Mouse (Mus musculus) kidney, adult 11 months (tissue): ENCODE data around the gene Parp2.
"Not testable (repeated sequence)": the region's sequence is repeated elsewhere in the genome, so short reads cannot be mapped to it uniquely, and the experiment has no call there.

ENCODE experiments used
- DNase-seq: peaks from one replicate; pipeline ENCODE4 v3.0.0; 2022

Parp2 gene

GRCm38 (mm10) chr14:50807487-50808072 lies at the start of gene Parp2, which contains the start of gene Ccnb1ip1:
TSS of gene Parp2 (plus strand) at chr14:50807841.
TSS of gene Ccnb1ip1 (minus strand) at chr14:50807732.
- peak; percentile 98 for DNase-seq

GRCm38 (mm10) chr14:50758416-50759085 lies 49.1 kb upstream of the Parp2 start:
- DNase-seq: no peak

DNA sequence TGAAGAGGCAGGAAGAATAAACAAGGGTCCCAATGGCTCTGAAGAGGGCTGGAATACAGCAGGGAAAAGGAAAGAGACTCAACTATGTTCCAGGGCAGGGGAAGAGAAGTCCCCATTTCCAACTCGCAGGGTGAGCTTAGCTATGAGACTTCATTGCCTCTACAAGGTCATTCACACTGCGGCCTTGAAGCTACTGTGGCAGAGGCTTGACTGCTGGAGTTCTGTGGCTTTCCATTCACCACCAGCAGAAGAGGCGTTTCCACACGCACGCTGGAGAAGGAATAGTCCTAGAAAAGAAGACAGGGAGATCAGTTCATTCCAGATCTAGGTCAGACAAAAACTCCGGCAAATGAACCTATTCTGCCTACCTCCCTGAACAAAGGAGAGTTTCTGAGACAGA lies 41.9 kb upstream of the Parp2 start:
- no peak for DNase-seq

GRCm38 (mm10) chr14:50771342-50771741 lies 36.3 kb upstream of the Parp2 start:
- DNase-seq: no peak

GRCm38 (mm10) chr14:50782166-50782565 lies 25.5 kb upstream of the Parp2 start:
- DNase-seq: no peak

- DNase-seq: no peak
Measured at GRCm38 (mm10) chr14:50784391-50785250, 23.0 kb upstream of the Parp2 start.

DNA sequence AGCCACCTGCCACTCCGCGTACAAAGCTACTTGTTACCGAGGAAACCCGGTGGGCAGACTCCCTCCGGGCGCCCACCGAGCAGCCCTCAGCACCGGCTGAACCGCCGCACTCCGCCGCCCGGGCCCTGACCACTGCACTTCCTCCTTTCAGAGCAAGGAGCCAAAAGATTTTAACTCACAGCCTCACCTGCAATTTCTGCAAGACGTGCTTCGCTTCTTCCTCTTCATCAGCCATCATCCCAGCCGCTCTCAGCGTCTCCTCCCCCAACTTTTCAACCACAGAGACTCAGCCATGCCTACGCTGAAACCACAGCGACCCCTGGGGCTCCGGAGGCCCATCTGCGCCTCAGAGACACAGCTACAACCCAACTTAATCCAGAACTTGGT lies 22.4 kb upstream of the Parp2 start, which contains the start of gene Ttc5:
Gene Ttc5 (minus strand): TSS at position 269 of the 387 bp plus-strand sequence.
- peak; percentile 83 for DNase-seq

GRCm38 (mm10) chr14:50788157-50788556 lies 19.5 kb upstream of the Parp2 start:
- no peak for DNase-seq

GRCm38 (mm10) chr14:50795261-50795935 lies 12.2 kb upstream of the Parp2 start:
- no peak for DNase-seq

GRCm38 (mm10) chr14:50795965-50796364 lies 11.7 kb upstream of the Parp2 start:
- no peak for DNase-seq

- DNase-seq: no peak
Measured at GRCm38 (mm10) chr14:50796464-50796863, 11.2 kb upstream of the Parp2 start.

DNA sequence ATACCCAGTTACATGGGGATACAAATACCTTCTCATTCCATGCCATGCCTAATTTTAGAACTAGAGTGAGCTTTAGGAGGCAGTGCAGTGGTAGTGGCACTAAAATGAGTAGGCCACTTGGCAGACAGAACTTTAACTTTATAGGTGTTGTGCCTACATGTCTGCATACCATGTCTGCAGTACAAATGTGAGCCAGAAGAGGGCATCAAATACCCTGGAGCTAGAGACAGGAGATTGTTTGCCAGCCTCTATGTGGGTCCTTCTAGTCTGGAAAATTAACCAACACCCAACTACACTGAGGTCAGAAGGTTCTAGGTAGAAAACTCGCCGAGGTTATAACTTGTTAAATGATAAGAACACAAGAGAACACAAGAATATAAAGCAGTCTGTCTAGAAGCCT lies 9.1 kb upstream of the Parp2 start:
- DNase-seq: no peak

GRCm38 (mm10) chr14:50799502-50800259 lies 8.0 kb upstream of the Parp2 start:
- DNase-seq: peak; percentile 15

DNA sequence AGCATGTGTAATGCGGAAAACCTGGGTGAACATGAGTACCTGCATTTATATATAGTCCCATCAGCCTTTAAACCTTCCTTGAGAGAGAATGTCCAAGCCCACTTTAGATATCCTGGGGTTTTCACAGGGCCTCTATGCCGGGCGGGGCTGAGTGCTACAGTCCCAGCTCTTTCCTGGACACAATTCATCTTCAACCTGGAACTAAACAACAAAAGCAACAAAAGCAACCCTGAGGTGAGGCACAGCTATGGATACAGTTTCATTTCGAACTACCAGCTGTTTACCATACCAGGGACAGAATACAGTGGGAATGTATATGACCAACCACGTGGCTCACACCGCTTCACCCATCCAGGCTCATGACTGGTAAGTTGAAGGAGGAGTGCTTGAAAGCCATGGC lies 5.2 kb upstream of the Parp2 start:
- DNase-seq: no peak

- DNase-seq: no peak
Measured at GRCm38 (mm10) chr14:50802843-50803562, 4.6 kb upstream of the Parp2 start.

GRCm38 (mm10) chr14:50804683-50805082 lies 3.0 kb upstream of the Parp2 start:
- DNase-seq: no peak

- not testable (repeated sequence) for DNase-seq
Measured at GRCm38 (mm10) chr14:50806469-50806868, 1.2 kb upstream of the Parp2 start.

DNA sequence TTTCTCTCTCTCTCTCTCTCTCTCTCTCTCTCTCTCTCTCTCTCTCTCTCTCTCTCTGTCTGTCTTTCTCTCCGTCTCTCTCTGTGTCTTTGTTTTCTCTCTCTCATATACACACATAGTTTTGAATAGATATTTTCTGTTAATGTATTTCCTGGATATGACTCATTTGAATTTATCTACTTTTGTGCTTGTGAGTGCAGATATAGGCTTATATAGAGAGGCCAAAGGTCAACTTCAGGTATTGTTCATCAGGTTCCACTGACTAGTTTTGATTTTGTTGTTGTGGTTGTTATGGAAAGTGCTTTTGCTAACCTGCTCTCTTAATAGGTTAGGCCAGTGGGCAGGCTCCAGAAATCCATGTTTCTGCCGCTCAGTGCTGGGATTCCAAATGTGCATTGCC lies 5.4 kb downstream of the Parp2 start:
- DNase-seq: no peak

DNA sequence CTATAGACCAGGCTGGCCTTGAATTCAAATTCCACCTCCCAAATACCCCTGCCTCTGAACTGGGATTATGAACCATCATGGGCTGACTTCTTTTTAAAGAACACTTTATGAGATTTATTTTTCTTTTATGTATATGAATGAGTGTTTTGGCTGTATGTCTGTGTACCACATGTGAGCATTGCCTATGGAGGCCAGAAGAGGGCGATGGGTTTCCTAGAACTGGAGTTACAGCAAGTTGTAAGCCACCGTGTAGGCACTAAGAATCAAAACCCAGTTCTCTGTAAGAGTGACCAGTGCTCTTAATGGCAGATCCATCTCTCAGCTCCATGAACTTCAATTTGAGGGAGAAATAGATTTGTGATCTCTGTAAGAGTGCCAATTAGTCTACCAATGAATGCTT lies 15.6 kb downstream of the Parp2 start:
- no peak for DNase-seq

- DNase-seq: no peak
Measured at GRCm38 (mm10) chr14:50824219-50824618, 16.6 kb downstream of the Parp2 start.

DNA sequence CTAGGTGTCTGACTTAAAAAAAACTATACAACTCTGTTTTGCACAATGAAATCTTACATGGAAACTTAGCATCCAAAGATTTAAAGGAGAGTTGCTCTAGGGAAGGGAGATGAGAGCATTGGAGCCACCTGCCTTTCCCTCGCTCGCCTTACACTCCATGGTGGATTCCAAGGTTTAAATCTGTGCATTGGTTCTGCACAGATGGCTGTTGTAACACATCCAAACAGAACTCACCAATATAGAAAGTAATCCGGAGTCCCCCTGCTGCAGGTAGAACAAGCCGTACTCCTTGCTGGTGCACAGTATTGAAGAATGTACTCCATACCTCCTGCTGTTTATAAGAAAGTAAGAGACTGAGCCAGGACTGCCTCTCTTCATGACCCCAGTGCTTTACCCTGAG lies 18.9 kb downstream of the Parp2 start:
- no peak for DNase-seq

DNA sequence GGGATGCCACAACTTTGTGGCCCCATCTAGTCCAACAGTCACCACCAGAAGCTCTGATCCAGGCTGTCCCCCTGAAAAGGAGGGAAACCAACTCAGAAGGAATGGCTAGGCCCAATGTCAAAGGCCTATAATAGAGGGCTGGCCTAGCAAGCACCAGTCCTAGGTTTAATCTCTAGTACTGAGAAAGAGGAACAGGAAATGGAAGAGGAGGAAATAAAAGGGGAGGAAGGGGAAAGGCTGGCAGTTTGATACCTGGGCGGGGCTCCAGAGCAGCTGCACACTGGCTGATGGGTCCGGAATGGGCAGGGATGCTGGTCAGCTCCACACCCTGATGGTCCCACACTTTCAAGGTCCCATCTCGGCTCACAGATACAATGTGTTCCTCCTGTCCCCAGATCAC lies 22.2 kb downstream of the Parp2 start:
- DNase-seq: no peak
